Mouse (Mus musculus): ENCODE results near the gene Acer1. TPM values are rescaled to one million over a fixed set of nuclear protein-coding genes. Genes with fewer than 3 reads are reported as not detected.
A peak's percentile ranks its signal among the peaks of the same experiment; 100 is the strongest.

The Acer1 gene
- polyA plus RNA-seq, 1 experiment from 2014 or later: not detected

DNA sequence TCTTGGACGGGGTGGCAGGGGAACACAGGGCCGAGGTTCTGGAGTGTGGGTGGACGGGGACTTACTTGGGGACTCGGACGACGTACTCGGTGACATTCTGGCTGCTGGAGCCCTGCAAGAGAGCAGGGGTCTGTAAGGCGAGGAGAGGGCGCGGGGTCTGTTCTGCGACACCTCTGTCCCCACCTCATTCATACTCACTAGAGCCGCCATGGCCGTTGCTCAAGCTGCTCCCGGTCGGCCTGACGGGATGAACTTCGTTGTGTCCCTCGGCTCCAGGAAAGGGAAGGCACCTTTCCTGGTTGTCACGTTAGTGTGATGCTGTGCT is 28.9 kb upstream of the Acer1 start:
- peak overlapping the region; percentile 83 for H3K27ac ChIP-seq (ENCODE audit: low read depth, low read length)
- DNase-seq (ENCODE audit: low spot score) (no peak), ATAC-seq (replicated peaks; ENCODE audit: low FRiP score) (peak; percentile 51)
- under 1% methylated on average over 19 of the region's 19 CpGs for WGBS
- peak overlapping the region; percentile 90 for H3K4me2 ChIP-seq
- peak overlapping the region; percentile 72 for H3K4me3 ChIP-seq (ENCODE audit: low read depth, low read length)
- no peaks in the 10 kb centered on the region for H3K27me3 ChIP-seq (replicated peaks; ENCODE audit: control insufficient read depth, insufficient read depth, low read length)
- no peaks in the 10 kb centered on the region for H3K9me3 ChIP-seq (ENCODE audit: control insufficient read depth, low read length)
- peak overlapping the region; percentile 84 for H3K9ac ChIP-seq (ENCODE audit: low read depth, low read length)
- H3K36me3 ChIP-seq (ENCODE audit: control insufficient read depth, insufficient read depth, low read length): peaks cover 22% of the 10 kb centered on the region; the same call in 1 of the 2 replicates
- peaks cover 10% of the 10 kb centered on the region for H3K4me1 ChIP-seq (replicated peaks; ENCODE audit: control insufficient read depth, insufficient read depth, low read length)

DNA sequence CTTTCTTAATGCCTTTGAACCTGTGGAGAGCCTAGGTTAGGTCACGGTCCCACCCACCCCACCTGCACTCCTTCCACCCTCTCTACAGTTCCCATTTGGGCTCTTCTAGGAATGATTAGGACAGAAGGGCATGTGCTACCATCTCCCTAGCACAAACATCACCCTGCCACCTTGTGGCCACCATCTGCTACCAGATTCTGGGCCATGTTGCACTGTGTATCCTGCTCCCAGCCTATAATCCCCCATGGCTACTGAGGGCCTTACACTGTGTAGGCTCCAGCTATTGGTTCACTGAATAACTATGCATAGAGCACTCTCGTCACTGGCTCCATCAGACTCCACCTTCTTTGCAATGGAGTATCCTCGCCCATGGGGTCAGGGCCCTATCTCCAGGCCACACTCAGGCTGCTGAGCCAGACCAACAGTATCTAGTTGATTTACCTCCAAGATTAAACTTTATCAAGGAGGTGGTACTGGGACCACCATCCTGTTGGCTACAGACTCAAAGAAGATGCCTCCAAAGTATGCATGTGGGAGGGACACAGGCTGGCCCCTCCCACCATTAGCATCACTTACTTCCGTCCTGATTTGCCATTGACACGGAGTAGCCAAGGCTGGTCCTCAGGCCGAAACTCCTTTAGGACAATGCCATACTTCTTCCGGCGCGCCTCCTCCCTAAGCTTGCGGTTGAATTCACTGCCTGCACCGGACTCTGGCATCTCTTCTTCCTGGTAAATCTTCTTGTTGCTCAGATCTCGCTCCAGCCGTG is 25.4 kb upstream of the Acer1 start:
- peaks cover 21% of the 10 kb centered on the region for H3K4me1 ChIP-seq (replicated peaks; ENCODE audit: control insufficient read depth, insufficient read depth, low read length)
- 0 out of 2 replicates have a peak, but pooled peaks have one; percentile 11 for ATAC-seq (replicated peaks; ENCODE audit: low FRiP score)
- 91% methylated on average over 13 of the region's 13 CpGs for WGBS

GRCm38 (mm10) chr17:57003994-57004393 is 22.1 kb upstream of the Acer1 start:
- peaks cover 21% of the 10 kb centered on the region for H3K4me1 ChIP-seq (replicated peaks; ENCODE audit: control insufficient read depth, insufficient read depth, low read length)
- 62% methylated on average over 7 of the region's 7 CpGs for WGBS
- no peak for DNase-seq (ENCODE audit: low spot score)
- no peaks in the 10 kb centered on the region for H3K9me3 ChIP-seq (ENCODE audit: control insufficient read depth, low read length)
- no peak overlapping the region for H3K4me3 ChIP-seq (ENCODE audit: low read depth, low read length)
- H3K9ac ChIP-seq (ENCODE audit: low read depth, low read length): no peak overlapping the region
- no peaks in the 10 kb centered on the region for H3K27me3 ChIP-seq (replicated peaks; ENCODE audit: control insufficient read depth, insufficient read depth, low read length)
- ATAC-seq (replicated peaks; ENCODE audit: low FRiP score): peak; percentile 85
- H3K36me3 ChIP-seq (ENCODE audit: control insufficient read depth, insufficient read depth, low read length): peaks cover 57% of the 10 kb centered on the region
- H3K4me2 ChIP-seq: peak overlapping the region; percentile 15; the same call in 1 of the 2 replicates
- peak overlapping the region; percentile 47; the same call in 1 of the 2 replicates for H3K27ac ChIP-seq (ENCODE audit: low read depth, low read length)

More for the DNA sequence above, 25.4 kb upstream of the Acer1 start:
- no peaks in the 10 kb centered on the region for H3K27me3 ChIP-seq (replicated peaks; ENCODE audit: control insufficient read depth, insufficient read depth, low read length)
- no peak overlapping the region for H3K27ac ChIP-seq (ENCODE audit: low read depth, low read length)
- peaks cover 52% of the 10 kb centered on the region for H3K36me3 ChIP-seq (ENCODE audit: control insufficient read depth, insufficient read depth, low read length)
- no peak overlapping the region for H3K4me3 ChIP-seq (ENCODE audit: low read depth, low read length)
- no peaks in the 10 kb centered on the region for H3K9me3 ChIP-seq (ENCODE audit: control insufficient read depth, low read length)
- no peak overlapping the region for H3K4me2 ChIP-seq
- H3K9ac ChIP-seq (ENCODE audit: low read depth, low read length): no peak overlapping the region
- no peak for DNase-seq (ENCODE audit: low spot score)

DNA sequence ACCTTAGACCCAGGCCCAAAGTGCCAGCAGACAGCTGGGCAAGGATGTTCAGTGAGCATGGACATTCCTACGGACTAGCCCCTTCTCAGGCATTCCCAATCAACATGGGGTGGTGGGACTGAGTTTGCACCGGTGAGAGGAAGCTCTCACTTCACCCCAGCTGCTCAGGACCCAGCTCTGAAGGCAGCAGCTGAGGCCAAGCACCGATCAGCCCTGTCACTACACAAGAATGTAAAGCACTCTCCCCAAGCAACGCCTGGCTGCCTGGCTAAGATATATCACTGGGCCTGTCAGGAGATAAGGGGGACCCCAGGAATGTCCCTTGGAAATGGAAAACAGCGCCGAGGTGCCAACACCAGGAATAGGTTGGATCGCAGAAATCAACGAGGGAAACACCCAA is 19.3 kb upstream of the Acer1 start:
- ATAC-seq (replicated peaks; ENCODE audit: low FRiP score) (no peak), DNase-seq (ENCODE audit: low spot score) (no peak)
- Histone ChIP-seq H3K36me3 (ENCODE audit: control insufficient read depth, insufficient read depth, low read length) (peaks cover 38% of the 10 kb centered on the region), H3K9me3 (ENCODE audit: control insufficient read depth, low read length) (no peaks in the 10 kb centered on the region), H3K27me3 (replicated peaks; ENCODE audit: control insufficient read depth, insufficient read depth, low read length) (no peaks in the 10 kb centered on the region), H3K4me3 (ENCODE audit: low read depth, low read length) (no peak overlapping the region), H3K9ac (ENCODE audit: low read depth, low read length) (no peak overlapping the region), H3K27ac (ENCODE audit: low read depth, low read length) (no peak overlapping the region), H3K4me1 (replicated peaks; ENCODE audit: control insufficient read depth, insufficient read depth, low read length) (peaks cover 32% of the 10 kb centered on the region), H3K4me2 (no peak overlapping the region)
- WGBS: 50% methylated on average over 8 of the region's 8 CpGs

GRCm38 (mm10) chr17:56999968-57000609 is 18.2 kb upstream of the Acer1 start, which contains the start of gene Pspn:
Gene Pspn, minus strand, starts transcription at chr17:57000018.
- no peak for DNase-seq (ENCODE audit: low spot score)
- Histone ChIP-seq H3K9me3 (ENCODE audit: control insufficient read depth, low read length) (no peaks in the 10 kb centered on the region), H3K4me3 (ENCODE audit: low read depth, low read length) (no peak within 1 kb of the TSS), H3K36me3 (ENCODE audit: control insufficient read depth, insufficient read depth, low read length) (peaks cover 41% of the 10 kb centered on the region), H3K9ac (ENCODE audit: low read depth, low read length) (no peak within 1 kb of the TSS), H3K4me2 (no peak within 1 kb of the TSS), H3K27ac (ENCODE audit: low read depth, low read length) (no peak within 1 kb of the TSS), H3K4me1 (replicated peaks; ENCODE audit: control insufficient read depth, insufficient read depth, low read length) (peaks cover 32% of the 10 kb centered on the region), H3K27me3 (replicated peaks; ENCODE audit: control insufficient read depth, insufficient read depth, low read length) (no peaks in the 10 kb centered on the region)
- 91% methylated on average over 9 of the region's 9 CpGs for WGBS
- ATAC-seq (replicated peaks; ENCODE audit: low FRiP score): no peak

DNA sequence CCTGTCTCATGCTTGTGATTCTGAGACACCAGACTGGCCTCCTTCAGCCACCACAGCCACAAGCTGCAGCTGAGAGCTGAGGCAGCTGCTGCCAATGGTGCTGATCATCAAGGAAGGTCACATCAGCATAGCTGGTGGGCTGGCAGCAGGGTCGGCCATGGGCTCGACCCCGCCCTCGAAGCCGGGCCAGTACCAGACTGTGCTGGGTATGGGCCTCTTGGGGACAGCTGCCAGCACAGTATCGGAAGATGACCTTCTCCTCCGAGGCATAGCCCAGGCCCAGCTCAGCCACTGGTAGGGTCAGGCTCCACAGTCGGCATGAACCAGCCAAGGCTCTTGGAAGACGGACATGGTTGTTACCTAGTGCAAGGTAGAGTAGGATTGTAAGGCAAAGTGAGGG is 17.5 kb upstream of the Acer1 start:
- no peaks in the 10 kb centered on the region for H3K9me3 ChIP-seq (ENCODE audit: control insufficient read depth, low read length)
- H3K4me3 ChIP-seq (ENCODE audit: low read depth, low read length): no peak overlapping the region
- ATAC-seq (replicated peaks; ENCODE audit: low FRiP score) (no peak), DNase-seq (ENCODE audit: low spot score) (no peak)
- WGBS: 95% methylated on average over 9 of the region's 9 CpGs
- H3K36me3 ChIP-seq (ENCODE audit: control insufficient read depth, insufficient read depth, low read length): peaks cover 41% of the 10 kb centered on the region
- H3K27ac ChIP-seq (ENCODE audit: low read depth, low read length): no peak overlapping the region
- no peak overlapping the region for H3K9ac ChIP-seq (ENCODE audit: low read depth, low read length)
- H3K4me1 ChIP-seq (replicated peaks; ENCODE audit: control insufficient read depth, insufficient read depth, low read length): peaks cover 29% of the 10 kb centered on the region
- H3K27me3 ChIP-seq (replicated peaks; ENCODE audit: control insufficient read depth, insufficient read depth, low read length): no peaks in the 10 kb centered on the region
- H3K4me2 ChIP-seq: no peak overlapping the region

- peak within 1 kb of the TSS; percentile 73 for H3K9ac ChIP-seq (ENCODE audit: low read depth, low read length)
- peak; percentile 88 for DNase-seq (ENCODE audit: low spot score)
- H3K9me3 ChIP-seq (ENCODE audit: control insufficient read depth, low read length): no peaks in the 10 kb centered on the region
- peak within 1 kb of the TSS; percentile 84 for H3K4me3 ChIP-seq (ENCODE audit: low read depth, low read length)
- peak; percentile 99 for ATAC-seq (replicated peaks; ENCODE audit: low FRiP score)
- H3K27ac ChIP-seq (ENCODE audit: low read depth, low read length): peak within 1 kb of the TSS; percentile 48; the same call in 1 of the 2 replicates
- H3K27me3 ChIP-seq (replicated peaks; ENCODE audit: control insufficient read depth, insufficient read depth, low read length): no peaks in the 10 kb centered on the region
- peaks cover 42% of the 10 kb centered on the region for H3K36me3 ChIP-seq (ENCODE audit: control insufficient read depth, insufficient read depth, low read length)
- peaks cover 17% of the 10 kb centered on the region for H3K4me1 ChIP-seq (replicated peaks; ENCODE audit: control insufficient read depth, insufficient read depth, low read length)
- H3K4me2 ChIP-seq: peak within 1 kb of the TSS; percentile 88
- WGBS: under 1% methylated on average over 38 of the region's 38 CpGs
These were observed 15.2 kb upstream of the Acer1 start, which contains the start of gene Alkbh7 for GRCm38 (mm10) chr17:56997029-56997667. Gene Alkbh7, plus strand, starts transcription at chr17:56997339.

DNA sequence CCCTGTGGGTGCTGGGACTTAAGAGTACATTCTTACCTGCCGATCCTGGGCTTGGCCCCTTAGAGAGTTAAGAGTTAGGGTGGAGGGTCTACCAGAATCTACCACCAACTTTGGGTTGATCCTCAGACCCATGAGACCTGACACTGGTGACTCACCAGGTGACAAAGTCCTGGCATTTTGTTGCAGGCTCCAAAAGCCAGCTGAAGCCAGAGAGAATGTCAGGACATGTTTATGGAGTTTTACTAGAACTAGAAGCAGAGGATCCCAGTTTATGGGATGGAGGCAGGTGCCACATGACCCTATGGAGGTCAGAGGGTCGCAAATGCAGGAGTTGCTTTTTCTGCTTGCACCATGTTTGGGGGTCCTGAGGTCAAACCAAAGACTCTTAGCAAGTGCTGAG is 14.6 kb upstream of the Acer1 start:
- H3K4me3 ChIP-seq (ENCODE audit: low read depth, low read length): peak overlapping the region; percentile 84
- H3K27ac ChIP-seq (ENCODE audit: low read depth, low read length): no peak overlapping the region
- 66% methylated on average over 2 of the region's 2 CpGs for WGBS
- H3K27me3 ChIP-seq (replicated peaks; ENCODE audit: control insufficient read depth, insufficient read depth, low read length): no peaks in the 10 kb centered on the region
- no peaks in the 10 kb centered on the region for H3K9me3 ChIP-seq (ENCODE audit: control insufficient read depth, low read length)
- peaks cover 44% of the 10 kb centered on the region for H3K36me3 ChIP-seq (ENCODE audit: control insufficient read depth, insufficient read depth, low read length)
- no peak for DNase-seq (ENCODE audit: low spot score)
- 0 out of 2 replicates have a peak overlapping the region, but pooled peaks have one; percentile 0 for H3K9ac ChIP-seq (ENCODE audit: low read depth, low read length)
- H3K4me1 ChIP-seq (replicated peaks; ENCODE audit: control insufficient read depth, insufficient read depth, low read length): peaks cover 14% of the 10 kb centered on the region
- no peak for ATAC-seq (replicated peaks; ENCODE audit: low FRiP score)
- peak overlapping the region; percentile 88 for H3K4me2 ChIP-seq

Measured in liver, embryonic 11.5 days (tissue).